Mouse (Mus musculus) thymus, adult 2 months (tissue): ENCODE measurements around the gene Ebf4. TPM values are rescaled to one million over a fixed set of nuclear protein-coding genes. Genes with fewer than 3 reads are reported as not detected.
A peak's percentile ranks its signal among the peaks of the same experiment; 100 is the strongest.

Source experiments
- DNase-seq: peaks from one replicate; pipeline ENCODE4 v3.0.0; 2021
- H3K27ac ChIP-seq: fragments of 200-500 bp; 2 replicates; pipeline ENCODE4 v1.5.1; 2012; ENCODE audit warnings: low read length, control low read depth; ENCODE audit not compliant: control insufficient read depth, insufficient read depth
- H3K27me3 ChIP-seq: fragments of 200-500 bp; 2 replicates; pipeline ENCODE4 v1.6.1; 2012; ENCODE audit warnings: mild to moderate bottlenecking, low read length, moderate library complexity, mixed read lengths; ENCODE audit not compliant: control insufficient read depth, insufficient read depth
- H3K36me3 ChIP-seq: fragments of 200-500 bp; 2 replicates; pipeline ENCODE4 v1.6.1; 2012; ENCODE audit warnings: mild to moderate bottlenecking, low read length, moderate library complexity; ENCODE audit not compliant: control insufficient read depth, insufficient read depth
- H3K4me1 ChIP-seq: fragments of 200-500 bp; replicated peaks from 2 replicates; pipeline ENCODE4 v1.6.1; 2012; ENCODE audit warnings: low read length; ENCODE audit not compliant: control insufficient read depth, insufficient read depth
- H3K4me3 ChIP-seq: fragments of 200-500 bp; 2 replicates; pipeline ENCODE4 v1.5.1; 2012; ENCODE audit warnings: mild to moderate bottlenecking, low read length, control low read depth, moderate library complexity; ENCODE audit not compliant: control insufficient read depth, insufficient read depth
- CTCF ChIP-seq: fragments of 200-500 bp; IDR thresholded peaks from 2 replicates; pipeline ENCODE4 v1.5.1; 2012; ENCODE audit warnings: mild to moderate bottlenecking, control low read depth, low read length, moderate library complexity, borderline replicate concordance; ENCODE audit not compliant: control insufficient read depth, poor library complexity, insufficient read depth; ENCODE audit errors: extremely low read depth
- POLR2A ChIP-seq: fragments of 200-500 bp; IDR thresholded peaks from 2 replicates; pipeline ENCODE4 v1.6.1; 2012; ENCODE audit warnings: mild to moderate bottlenecking, low read length, control low read depth, moderate library complexity; ENCODE audit not compliant: control insufficient read depth, poor library complexity, insufficient read depth; ENCODE audit errors: extremely low read depth
- WGBS: fragments of 180-500 bp; shearing (Covaris S2); methylation state at CpG from one replicate; pipeline ENCODE4 v1.1.7; 2018; 5-methylcytosine and 5-hydroxymethylcytosine counted together
- polyA plus RNA-seq: library from polyadenylated mRNA; depleted of rRNA; stranded (reverse); fragments of >200 nt; gene quantifications from 2 replicates; pipeline ENCODE4 v1.2.3, GENCODE M21; 2012; rRNA removed

Ebf4 gene
- polyA plus RNA-seq, 1 experiment = 0.78 TPM

- no peak for DNase-seq
- Histone ChIP-seq H3K36me3 (no peaks in the 10 kb centered on the region), H3K4me3 (no peak within 1 kb of the TSS), H3K27me3 (no peaks in the 10 kb centered on the region; the same call in 1 of the 2 replicates), H3K27ac (no peak within 1 kb of the TSS), H3K4me1 (no peaks in the 10 kb centered on the region)
- TF ChIP-seq CTCF = no peak
- TF ChIP-seq POLR2A = no peak
- 96% methylated on average over 2 of the region's 2 CpGs for WGBS
Observed at GRCm38 (mm10) chr2:130406178-130406577, 111.2 kb downstream of the Ebf4 start, which contains the start of gene Tmem239. Gene Tmem239, plus strand, starts transcription at chr2:130406478.

- no peak overlapping the region for H3K27ac ChIP-seq
- no peaks in the 10 kb centered on the region; the same call in 1 of the 2 replicates for H3K27me3 ChIP-seq
- no peak for DNase-seq
- no peaks in the 10 kb centered on the region for H3K4me1 ChIP-seq
- no peaks in the 10 kb centered on the region for H3K36me3 ChIP-seq
- TF ChIP-seq CTCF (no peak), POLR2A (no peak)
- 77% methylated on average over 6 of the region's 6 CpGs for WGBS
- H3K4me3 ChIP-seq = no peak overlapping the region
Observed at GRCm38 (mm10) chr2:130408194-130408593, 113.2 kb downstream of the Ebf4 start.

GRCm38 (mm10) chr2:130411558-130412495 lies 116.9 kb downstream of the Ebf4 start:
- TF ChIP-seq POLR2A = no peak
- TF ChIP-seq CTCF = peak; percentile 96
- 32% methylated on average over 16 of the region's 16 CpGs for WGBS
- Histone ChIP-seq H3K4me1 (no peaks in the 10 kb centered on the region), H3K4me3 (no peak overlapping the region), H3K36me3 (no peaks in the 10 kb centered on the region), H3K27ac (no peak overlapping the region), H3K27me3 (no peaks in the 10 kb centered on the region)
- DNase-seq = peak; percentile 73

GRCm38 (mm10) chr2:130412775-130413174 lies 117.8 kb downstream of the Ebf4 start:
- Histone ChIP-seq H3K36me3 (no peaks in the 10 kb centered on the region), H3K4me3 (no peak overlapping the region), H3K27me3 (no peaks in the 10 kb centered on the region), H3K27ac (no peak overlapping the region), H3K4me1 (no peaks in the 10 kb centered on the region)
- WGBS = 93% methylated on average over 3 of the region's 3 CpGs
- DNase-seq = no peak
- no peak for TF ChIP-seq CTCF
- no peak for TF ChIP-seq POLR2A

GRCm38 (mm10) chr2:130414094-130414856 lies 119.3 kb downstream of the Ebf4 start:
- TF ChIP-seq CTCF (no peak), POLR2A (no peak)
- no peak for DNase-seq
- Histone ChIP-seq H3K4me1 (no peaks in the 10 kb centered on the region), H3K4me3 (no peak overlapping the region), H3K36me3 (no peaks in the 10 kb centered on the region), H3K27me3 (no peaks in the 10 kb centered on the region), H3K27ac (no peak overlapping the region)
- 84% methylated on average over 6 of the region's 6 CpGs for whole genome bisulfite sequencing

Other genes starting within 250 kb of the Ebf4 start
- gene Tgm6, start 182.8 kb upstream of the Ebf4 start, polyA plus RNA-seq = 0.04 and 0.09 TPM in 2 replicates
- gene Snrpb, start 115.8 kb upstream of the Ebf4 start, polyA plus RNA-seq = 476 and 492 TPM in 2 replicates
- not detected in 2 replicates for gene Tmc2, start 100.0 kb upstream of the Ebf4 start, polyA plus RNA-seq
- 214 and 223 TPM in 2 replicates for gene Nop56, start 20.7 kb upstream of the Ebf4 start, polyA plus RNA-seq
- 205 and 237 TPM in 2 replicates for gene Idh3b, start 10.6 kb upstream of the Ebf4 start, polyA plus RNA-seq
- gene Cpxm1, start 102.4 kb downstream of the Ebf4 start, polyA plus RNA-seq = 7.2 and 9.6 TPM in 2 replicates
- not detected in 2 replicates for gene Gm28372, start 110.1 kb downstream of the Ebf4 start, polyA plus RNA-seq
- gene 1700020A23Rik, start 110.1 kb downstream of the Ebf4 start, polyA plus RNA-seq = 0.26 TPM in 1 of 2 replicates, not detected in the other
- gene Tmem239, start 111.3 kb downstream of the Ebf4 start, polyA plus RNA-seq = not detected in 2 replicates
- 189 and 213 TPM in 2 replicates for gene Vps16, start 129.2 kb downstream of the Ebf4 start, polyA plus RNA-seq
- gene Pced1a, start 129.5 kb downstream of the Ebf4 start, polyA plus RNA-seq = 42.8 and 44.7 TPM in 2 replicates
- gene Ptpra, start 155.1 kb downstream of the Ebf4 start, polyA plus RNA-seq = 109 and 113 TPM in 2 replicates